Mouse (Mus musculus) testis, postnatal 10 days (tissue): ENCODE measurements around the gene Diaph2.
A peak's percentile ranks its signal among the peaks of the same experiment; 100 is the strongest.
"Not testable (repeated sequence)": the region's sequence is repeated elsewhere in the genome, so short reads cannot be mapped to it uniquely, and the experiment has no call there.

Experiments used
- DNase-seq: peaks from one replicate; pipeline ENCODE4 v3.0.0; 2021; ENCODE audit warnings: low spot score

Gene Diaph2

DNA sequence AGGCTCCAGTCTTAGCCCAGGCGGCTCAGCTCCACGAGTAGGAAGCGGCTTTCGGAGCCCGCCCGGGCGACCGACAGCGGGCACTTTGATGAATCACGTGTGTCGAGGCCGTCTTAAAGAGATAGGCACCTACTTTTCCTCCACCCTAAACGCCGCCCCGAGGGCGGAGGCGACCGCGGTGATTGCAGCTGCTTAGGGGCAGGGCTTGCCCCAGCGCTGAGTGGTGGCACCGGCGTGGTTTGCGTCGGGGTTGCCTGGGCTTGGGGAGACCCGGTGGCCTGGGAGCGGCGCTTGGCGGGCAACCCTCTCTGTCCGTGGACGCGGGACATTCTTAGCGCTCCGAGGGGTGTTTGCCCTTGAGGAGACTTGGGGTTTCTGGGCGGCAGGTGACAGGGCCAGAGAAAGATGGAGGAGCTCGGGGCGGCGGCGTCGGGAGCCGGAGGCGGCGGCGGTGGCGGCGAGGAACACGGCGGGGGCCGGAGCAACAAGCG lies at the start of gene Diaph2:
TSS of gene Diaph2 (plus strand) at position 172 of the 491 bp plus-strand sequence.
- peak; percentile 77 for DNase-seq

DNA sequence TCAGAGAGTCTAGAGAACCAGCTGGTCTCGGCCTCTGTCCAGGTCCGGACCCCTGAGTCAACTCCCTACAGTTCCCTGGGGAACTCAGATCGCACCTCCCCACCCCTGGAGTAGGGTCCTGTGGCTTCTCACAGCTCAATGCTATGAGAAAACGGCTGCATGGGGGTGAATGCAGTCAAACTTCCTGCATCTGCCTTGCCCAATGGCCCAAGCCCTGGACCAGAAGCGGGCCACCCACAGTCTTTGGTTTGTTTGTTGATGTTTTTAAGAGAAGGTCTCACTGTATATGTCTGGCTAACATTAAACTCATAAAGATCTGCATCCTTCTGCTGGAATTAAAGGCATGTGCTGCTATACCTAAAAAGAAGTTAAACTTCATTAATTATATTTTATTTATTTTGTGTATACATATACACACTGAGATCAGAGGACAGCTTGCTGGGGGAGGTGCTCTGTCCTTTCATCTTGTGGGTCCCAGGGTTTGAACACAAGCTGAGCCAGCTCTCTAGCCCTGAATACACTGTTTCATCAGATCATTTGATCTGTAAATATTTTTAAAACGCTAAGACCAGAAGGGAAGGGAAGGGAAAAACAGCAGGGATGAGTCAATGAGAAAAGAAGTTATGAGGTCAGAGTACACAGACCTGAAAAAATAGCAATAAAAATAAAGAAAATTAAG lies 47.8 kb upstream of the Diaph2 start:
- DNase-seq: no peak

DNA sequence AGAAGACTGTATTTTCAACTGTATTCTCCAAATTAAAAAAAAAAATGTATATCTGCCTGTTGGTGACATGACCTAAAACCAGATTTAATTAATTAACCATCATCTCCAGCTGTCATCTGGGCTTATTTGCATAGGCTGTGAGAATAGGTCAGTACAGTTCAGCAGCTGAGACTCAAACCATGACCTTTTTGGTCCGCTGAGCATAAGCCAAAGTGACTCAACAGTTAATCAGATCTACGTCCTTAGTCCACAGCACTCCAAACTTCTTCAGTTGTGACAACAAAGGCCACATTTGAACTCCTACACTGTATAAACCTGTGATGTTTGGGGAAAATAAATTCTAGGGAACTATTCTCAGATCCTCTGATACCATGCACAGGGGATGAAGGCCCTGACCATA lies 39.9 kb upstream of the Diaph2 start:
- no peak for DNase-seq

DNA sequence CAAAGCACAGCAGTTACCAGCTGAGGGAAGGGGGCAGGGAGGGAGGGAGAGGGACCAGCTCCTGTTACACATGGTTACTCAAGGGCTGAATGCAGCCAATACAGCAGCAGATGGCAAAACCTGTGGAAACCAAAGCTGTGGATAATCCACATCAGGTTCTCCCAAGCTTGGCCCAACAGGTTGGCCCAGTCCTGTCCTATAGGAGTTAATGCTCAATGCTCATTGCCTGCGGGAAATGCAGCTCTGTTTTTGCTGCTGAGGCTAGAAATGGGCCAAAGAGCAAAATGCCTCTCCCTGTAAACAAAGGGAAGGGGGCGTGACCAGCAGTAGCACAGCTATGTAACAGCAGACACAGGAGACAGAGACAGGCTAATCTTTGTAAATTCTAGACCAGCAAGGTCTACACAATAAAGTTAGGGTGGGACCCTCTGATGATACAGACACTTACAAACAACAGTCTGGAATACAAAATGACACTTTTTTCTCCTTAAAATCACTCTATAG lies 20.8 kb upstream of the Diaph2 start:
- DNase-seq: no peak

DNA sequence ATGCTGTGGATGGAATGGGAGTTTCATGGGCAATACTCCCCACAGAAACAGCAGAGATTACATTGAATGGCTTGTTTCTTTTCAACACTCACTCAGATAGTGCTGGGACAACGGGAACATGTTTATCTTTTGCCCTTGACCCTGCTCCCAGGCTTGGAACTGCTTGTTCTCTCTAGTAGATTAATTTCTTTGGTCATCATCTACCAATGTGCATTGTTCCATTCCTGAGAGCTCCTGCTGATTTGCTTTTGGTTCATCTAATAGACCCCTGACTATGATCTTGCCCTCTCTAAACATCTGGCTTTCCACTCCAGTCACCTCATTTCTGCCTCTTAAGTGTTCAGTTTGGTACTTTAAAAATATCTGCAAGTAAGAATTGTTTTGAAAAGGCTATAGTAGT lies 13.0 kb upstream of the Diaph2 start:
- no peak for DNase-seq

DNA sequence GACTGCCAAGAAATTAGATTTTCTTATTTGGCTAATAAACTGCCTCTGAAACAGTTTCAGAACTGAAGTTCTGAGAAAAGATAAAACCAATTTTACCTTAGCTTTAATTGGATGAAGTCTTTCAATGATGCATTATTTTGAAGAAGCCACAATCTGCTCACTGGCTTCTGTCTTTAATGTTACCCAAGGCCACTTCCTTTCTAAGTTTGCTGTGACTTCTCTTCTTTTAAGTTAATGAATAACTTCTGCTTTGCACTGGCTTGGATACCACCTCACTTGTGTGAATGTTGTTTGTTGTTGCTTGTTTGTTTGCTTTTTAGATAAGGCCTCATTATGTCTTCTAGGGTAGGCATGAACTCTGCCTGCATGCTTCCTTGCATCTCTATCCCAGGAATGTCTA lies 10.3 kb upstream of the Diaph2 start:
- DNase-seq: no peak

DNA sequence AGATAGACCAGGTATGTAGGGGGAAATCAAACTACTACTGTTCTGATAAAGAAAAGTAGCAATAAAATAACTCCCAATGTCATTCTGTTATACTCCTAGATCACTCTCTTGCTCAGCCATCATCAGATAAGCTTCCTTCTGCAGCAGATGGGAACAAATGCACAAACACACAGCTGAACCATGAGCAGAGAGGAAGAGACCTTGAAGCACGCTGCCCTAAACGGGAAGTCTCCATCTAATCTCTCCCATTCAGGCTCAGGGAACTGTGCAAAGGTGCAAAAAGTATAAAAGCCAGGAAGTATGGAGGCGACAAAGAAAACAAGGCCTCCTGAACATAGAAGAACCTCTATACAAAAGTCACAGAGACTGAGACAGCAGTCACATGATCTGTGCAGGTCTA lies 6.6 kb upstream of the Diaph2 start:
- no peak for DNase-seq

DNA sequence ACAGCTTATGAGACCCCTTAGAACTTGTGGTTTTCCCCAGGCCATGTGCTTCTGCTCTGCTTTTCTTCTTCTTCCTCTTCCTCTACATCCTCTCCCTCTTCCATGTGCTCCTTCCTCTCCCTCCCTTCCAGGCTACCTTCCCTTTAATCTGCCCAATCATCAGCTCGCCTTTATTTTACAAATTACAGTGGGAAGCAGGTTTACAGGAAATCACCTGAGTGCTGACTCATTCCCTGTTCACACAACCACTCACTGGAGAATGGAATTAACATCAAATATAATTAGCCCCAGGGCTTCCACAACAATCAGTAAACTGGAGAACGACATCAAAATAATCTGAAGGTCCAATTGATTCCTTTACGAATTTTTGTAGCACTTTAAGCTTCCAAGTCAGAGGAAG lies 3.6 kb upstream of the Diaph2 start:
- no peak for DNase-seq

DNA sequence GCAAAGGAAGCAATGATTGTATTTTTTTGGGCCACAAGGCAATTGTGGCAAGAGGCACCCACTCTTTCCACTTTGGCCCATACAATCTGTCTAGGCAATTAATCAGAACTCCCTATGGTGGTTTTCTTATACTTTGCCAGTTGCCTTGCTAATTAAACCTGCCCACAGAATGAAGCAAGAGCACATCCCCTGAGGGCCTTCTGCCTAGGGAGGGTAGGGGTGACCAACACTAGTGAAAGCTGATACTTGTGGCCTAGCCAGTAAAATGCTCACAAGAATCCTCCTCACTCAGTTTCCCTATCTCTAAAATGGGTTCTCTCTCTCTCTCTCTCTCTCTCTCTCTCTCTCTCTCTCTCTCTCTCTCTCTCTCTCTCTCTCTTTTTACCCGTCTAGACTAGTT lies 440 bp upstream of the Diaph2 start:
- DNase-seq: no peak

DNA sequence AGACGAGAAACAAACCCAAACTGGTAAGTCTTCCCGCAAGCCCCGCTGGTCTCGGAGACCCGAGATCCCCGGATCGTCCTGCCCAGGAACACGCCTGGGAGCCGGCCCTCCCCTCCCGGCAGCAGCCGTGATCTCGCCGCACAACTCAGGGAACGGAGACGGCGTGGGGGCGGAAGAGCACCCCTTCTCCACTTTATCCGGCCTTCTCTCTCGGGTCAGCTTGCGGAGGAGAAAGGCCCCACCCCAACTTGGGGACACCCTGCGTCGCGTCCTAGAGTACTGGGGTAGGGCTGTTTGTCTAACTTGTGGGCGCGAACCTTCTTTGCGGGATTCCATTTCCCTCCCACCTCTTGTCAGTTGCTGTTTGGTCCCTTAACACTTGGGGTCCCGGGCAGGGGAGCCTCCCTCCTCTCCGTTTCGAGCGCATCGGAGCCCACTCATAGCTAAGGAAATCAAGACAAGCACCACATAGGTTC lies 590 bp downstream of the Diaph2 start:
- peak; percentile 45 for DNase-seq

DNA sequence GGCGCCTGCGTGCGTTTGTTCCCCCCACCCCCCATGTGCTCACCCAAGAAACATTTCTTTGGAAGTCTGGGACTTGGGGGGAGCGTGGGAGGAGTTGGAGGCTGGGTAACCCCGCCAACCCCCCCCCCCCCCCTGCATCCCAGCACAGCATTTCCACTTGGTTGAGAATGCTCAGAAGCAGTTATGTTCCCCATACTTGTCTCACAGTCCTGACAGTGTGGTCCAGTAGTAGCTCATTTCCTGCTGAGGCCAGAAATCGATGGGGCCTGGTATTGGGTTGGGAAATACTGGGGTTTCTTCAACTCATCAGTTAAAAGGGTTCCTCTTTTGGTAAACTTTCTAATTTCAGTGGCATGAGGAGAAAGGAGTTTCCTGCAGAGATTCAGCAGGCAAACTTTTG lies 1.1 kb downstream of the Diaph2 start:
- no peak for DNase-seq

DNA sequence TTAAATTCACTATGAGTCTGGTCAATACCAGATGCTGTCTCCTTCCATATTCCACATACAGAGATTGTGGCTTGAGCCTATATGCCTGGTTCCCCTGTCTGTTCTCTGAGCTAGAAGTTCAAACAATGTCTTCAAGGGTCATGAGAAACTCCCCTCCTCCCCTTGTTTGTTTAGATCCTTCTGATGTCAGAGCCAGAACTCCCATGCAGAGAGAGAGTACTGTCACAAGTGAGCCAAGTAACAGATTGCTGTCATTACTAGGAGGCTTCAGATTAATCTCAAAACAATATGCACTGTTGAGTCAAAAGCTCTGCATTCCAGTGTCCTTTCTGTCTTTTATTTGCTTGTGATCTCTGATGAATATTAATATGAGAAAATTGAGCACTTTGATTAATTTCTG lies 7.1 kb downstream of the Diaph2 start:
- DNase-seq: no peak

DNA sequence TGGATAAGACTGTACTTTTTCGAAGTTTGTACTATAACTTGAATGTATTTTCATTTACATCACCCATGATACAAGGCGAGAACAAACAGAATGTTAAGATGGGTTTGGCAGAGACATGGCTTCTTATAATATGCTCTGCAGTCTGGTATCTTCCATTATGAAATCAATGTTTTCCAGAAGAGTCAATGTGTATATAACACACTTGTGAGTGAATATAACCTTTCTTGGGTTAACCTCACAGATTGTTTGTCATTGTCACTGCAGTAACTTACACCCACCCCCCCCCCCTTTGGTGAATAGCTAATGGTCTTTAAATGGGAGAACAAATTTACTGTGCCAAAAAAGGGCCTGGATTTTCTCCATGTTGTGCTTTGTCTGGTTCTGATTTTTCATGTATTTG lies 13.1 kb downstream of the Diaph2 start:
- DNase-seq: no peak

DNA sequence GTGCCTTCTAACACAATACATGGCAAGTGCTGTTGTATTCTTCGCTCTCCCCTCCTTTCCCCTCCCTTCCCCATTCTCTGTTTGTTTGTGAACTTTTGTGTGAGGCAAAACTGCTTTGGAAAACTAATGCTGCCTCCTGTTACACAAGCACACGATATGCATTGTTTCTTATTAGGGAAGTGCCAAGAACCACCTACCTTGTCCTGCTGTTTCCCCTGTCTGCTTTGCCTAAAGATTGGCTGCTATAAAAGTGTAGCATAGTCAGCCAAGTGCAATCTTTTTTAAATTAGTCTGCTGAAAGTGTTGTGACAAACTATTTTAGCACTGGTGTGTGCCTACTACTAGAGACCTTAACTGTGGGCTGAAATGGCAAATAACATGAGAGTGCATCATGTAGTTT lies 15.8 kb downstream of the Diaph2 start:
- no peak for DNase-seq

DNA sequence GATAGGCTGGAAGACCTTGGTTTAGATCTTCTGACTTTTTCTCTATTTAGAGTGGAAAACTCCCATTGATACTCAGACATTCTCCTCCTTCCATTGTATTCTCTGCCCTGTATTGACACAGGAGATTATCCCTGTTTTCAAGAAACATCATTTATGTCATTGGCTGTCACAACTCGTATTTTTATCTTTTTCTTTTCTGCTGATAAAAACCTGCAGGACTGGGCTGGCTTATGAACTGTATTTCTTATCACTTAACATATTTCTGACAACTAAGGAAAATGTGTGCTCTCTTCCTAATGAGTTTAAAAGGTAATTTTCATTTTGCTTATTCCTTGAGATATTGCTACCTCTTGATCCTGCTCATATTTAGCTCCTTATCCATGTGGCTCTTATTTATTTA lies 17.3 kb downstream of the Diaph2 start:
- no peak for DNase-seq

DNA sequence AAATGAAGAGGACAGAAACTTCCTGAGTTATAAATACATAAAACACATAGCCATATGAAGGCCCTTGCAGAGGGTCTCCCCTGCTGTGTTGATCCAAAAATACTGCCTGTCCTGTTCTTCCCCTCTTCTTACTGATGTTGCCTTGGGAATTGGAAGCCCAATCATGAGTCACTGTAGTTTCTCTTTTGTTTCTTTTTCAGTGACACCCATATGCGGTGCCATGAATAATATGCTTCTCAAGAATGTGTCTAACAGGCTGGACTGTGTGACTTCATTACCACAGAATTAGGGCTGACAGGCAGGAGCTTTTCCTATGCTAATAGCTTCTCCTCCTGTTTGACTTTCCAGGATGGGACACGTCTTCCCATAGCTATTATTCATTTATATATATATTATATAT lies 21.1 kb downstream of the Diaph2 start:
- DNase-seq: no peak

DNA sequence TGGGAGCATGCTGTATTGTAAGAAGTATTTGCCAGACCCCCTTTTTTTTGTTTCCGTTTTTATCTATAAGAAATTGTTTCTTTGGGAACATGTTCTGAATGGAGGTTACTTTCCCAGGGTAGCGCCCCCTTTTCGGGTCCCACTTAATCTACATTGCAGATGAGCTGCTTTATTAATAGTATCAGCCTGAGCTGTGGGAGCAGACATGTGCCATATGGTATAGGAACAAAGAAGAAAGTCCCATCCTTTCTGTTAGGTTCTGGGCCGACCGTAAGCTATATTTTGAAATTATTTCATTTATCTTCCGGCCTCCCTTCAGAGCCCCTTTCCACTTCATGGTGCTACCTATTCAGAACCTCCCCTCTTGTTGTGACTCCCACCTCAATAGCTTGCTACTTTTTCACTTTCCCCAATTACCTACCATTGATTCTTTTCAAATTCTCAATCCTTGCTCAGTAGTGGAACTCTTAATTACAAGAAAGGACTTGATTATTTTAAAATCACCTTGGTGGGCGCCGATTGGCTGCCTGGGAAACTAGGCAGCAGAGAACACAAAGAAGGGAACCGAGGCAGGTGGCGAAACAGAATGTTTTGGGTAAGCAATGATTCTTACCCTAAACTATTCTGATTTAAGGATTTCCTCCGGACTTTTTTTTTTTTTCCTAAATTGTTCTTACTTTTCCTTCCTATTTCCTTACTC lies 24.2 kb downstream of the Diaph2 start:
- no peak for DNase-seq

DNA sequence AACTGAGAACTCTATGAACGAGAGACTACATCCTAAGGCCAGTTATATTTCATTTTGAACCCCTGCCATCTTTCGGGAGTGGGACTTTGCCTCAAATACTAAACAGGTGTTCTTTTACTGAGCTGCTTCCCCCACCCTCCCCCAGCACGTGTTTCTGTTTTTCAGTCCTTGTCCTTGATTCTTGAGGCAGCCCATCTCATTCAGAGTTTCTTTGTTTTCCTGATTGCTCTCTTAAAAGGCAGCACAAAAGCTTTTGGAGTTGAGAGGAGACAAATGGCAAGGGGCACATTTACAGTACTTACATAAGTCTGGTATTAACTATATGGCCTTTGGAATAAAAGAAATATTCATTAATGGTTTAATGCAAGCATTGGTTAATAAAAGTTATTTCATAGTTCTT lies 24.9 kb downstream of the Diaph2 start:
- DNase-seq: no peak

DNA sequence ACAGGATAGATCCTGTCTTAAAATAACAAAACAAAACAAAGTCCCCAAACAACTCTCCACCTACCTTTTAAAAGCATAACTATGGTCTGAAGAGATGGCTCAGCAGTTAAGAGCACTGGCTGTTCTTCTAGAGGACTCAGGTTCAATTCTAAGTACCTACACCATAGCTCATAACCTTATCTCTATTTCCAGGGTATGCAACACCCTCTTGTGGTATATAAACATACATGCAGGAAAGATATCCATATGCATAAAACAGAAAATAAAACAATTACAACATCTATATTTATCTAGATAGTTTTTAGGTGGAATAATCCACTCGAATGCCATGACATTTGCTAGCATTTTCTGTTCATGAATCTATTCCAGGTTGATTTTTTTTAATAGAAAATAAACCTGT lies 27.2 kb downstream of the Diaph2 start:
- no peak for DNase-seq

DNA sequence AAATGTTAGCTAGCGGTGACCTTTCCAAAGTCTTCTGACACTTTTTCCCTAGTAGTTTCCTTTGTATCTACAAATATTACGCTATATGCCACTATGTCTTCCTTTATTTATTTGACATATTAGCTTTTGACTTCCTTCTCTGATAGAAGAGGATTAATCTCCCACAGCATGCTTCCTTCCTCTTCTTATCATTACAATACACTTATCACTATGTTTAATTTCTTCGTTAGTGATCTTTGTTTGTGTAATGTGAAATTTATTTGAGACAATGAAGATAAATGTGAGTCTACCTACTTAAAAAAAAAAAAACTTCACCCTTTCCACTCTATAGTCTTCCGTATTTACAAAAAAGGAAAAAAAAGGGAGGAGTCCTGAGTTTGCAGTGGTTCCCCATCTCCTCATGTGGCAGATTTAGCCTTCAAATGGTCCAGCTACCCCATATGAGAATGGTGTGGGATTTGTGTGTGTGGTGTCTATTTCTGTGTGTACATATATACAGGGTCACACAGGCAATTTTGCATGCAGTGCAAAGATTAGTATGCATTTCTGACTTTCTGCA lies 27.9 kb downstream of the Diaph2 start:
- DNase-seq: no peak

DNA sequence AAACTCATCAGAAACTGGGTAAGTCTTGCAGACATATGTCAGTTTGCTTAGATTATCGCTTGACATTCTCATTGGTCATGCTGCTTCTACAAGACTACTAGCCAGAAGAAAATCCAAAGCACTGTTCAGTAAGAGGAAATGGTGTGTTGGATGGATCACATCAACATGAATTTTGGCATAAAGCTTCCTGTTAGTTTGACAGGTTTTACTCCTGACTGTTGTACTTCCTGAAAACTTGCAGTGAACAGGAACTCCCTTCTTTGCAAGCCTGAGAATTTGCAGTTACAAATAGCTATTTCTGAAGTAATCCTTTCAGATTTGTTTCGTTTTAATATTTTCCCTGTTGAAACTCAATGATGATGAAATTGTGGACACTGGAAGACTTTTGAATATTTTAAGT lies 32.3 kb downstream of the Diaph2 start:
- no peak for DNase-seq

DNA sequence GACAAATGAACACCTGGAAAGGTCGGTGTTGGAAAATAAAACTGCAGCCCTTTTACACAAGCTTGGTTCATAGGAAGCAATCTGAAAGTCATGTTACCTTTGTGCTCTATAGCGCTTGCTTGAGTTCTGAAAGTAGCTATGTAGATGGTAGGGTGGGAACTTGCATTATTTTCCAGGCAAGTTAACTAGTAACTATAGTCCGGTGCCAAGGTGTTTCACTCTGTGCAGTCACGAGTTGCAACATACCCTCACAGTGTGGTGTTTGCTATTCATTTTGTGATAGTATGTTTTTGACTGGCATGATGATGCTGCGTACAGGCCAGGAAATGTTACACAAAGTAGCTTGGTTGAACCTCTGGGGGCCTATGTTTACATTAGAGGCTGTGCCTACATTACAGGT lies 34.5 kb downstream of the Diaph2 start:
- DNase-seq: no peak

DNA sequence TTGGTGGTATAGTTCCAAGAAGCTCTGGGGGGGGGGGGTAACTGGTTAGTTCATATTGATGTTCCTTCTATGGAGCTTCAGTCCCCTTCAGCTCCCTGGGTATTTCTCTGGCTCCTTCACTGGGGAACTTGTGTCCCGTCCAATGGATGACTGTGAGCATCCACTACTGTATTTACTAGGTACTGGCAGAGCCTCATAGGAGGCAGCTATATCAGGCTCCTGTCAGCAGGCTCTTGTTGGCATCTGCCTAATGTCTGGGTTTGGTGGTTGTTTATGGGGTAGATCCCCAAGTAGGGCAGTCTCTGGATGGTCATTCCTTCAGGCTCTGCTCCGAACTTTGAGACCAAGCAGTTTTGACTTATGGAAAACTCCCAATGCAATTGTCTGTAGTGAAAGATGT lies 50.4 kb downstream of the Diaph2 start:
- DNase-seq: not testable (repeated sequence)
